Mouse (Mus musculus) midbrain, embryonic 12.5 days (tissue): ENCODE data around the gene Cmc1. TPM values are rescaled to one million over a fixed set of nuclear protein-coding genes. Genes with fewer than 3 reads are reported as not detected.
A peak's percentile ranks its signal among the peaks of the same experiment; 100 is the strongest.

Experiments
- ATAC-seq: fragments of 200-750 bp; cut with Nextera tagmentation; 2 replicates; pipeline ENCODE4 v1.8.0; 2017; ENCODE audit warnings: low read depth, moderate TSS enrichment, moderate library complexity; ENCODE audit not compliant: low FRiP score
- H3K27ac ChIP-seq: fragments of 300-500 bp; sonication (generic); replicated peaks from 2 replicates; pipeline ENCODE4 v1.5.1; 2016; ENCODE audit warnings: mild to moderate bottlenecking
- H3K27me3 ChIP-seq: fragments of 300-500 bp; sonication (generic); 2 replicates; pipeline ENCODE4 v1.6.1; 2016; ENCODE audit warnings: mild to moderate bottlenecking
- H3K36me3 ChIP-seq: fragments of 300-500 bp; sonication (generic); 2 replicates; pipeline ENCODE4 v1.6.1; 2016
- H3K4me1 ChIP-seq: fragments of 300-500 bp; sonication (generic); 2 replicates; pipeline ENCODE4 v1.6.1; 2016
- H3K4me2 ChIP-seq: fragments of 300-500 bp; sonication (generic); replicated peaks from 2 replicates; pipeline ENCODE4 v1.6.1; 2016; ENCODE audit warnings: mild to moderate bottlenecking, moderate library complexity
- H3K4me3 ChIP-seq: fragments of 300-500 bp; sonication (generic); 2 replicates; pipeline ENCODE4 v1.5.1; 2016; ENCODE audit warnings: mild to moderate bottlenecking
- H3K9ac ChIP-seq: fragments of 300-500 bp; sonication (generic); replicated peaks from 2 replicates; pipeline ENCODE4 v1.6.1; 2016; ENCODE audit warnings: mild to moderate bottlenecking, moderate library complexity
- H3K9me3 ChIP-seq: fragments of 300-500 bp; sonication (generic); 2 replicates; pipeline ENCODE4 v1.6.1; 2016; ENCODE audit warnings: mild to moderate bottlenecking
- WGBS: fragments of 180-500 bp; shearing (Covaris S2); methylation state at CpG from one replicate; pipeline ENCODE4 v1.1.7; 2016; 5-methylcytosine and 5-hydroxymethylcytosine counted together
- polyA plus RNA-seq: library from polyadenylated mRNA; unstranded; fragments of >200 nt; fragmentation: Nextera tagmentation; extraction: Ambion mirVana; gene quantifications from 2 replicates; pipeline ENCODE4 v1.2.1, GENCODE M21; 2016

Gene Cmc1
- polyA plus RNA-seq, 1 experiment from 2014 or later, result 45.0 TPM

DNA sequence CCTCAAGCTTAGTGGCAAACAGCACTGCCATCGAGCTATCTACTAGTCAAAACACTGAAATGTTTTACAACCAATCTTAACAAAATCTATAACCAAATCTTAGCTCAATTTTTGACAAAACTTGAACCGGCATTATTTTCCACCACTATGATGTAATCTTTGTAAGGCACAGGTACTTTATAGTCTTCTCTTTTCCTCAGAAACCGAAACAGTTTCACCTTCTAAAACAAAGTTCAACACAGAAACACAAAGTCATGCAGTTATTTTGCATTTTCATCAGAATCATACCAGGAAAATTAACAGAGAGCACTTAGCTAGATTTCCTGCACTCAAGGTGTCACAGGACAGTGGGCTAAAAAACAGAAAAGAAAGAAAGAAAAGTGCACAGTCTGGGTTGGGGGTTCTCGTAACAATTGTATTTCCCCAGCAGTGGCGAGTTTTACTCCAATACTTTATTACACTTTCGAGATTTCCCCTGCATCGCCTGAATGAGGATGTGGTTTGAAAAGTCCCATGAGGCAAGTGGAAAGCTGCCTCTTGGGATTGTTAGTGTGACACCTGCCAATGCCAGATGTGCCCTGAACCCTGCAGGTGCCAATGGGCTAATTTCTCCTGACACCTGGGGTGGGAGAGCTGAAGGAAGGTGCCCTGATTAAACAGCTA is 40.1 kb downstream of the Cmc1 start:
- Histone ChIP-seq H3K27ac (no peak overlapping the region), H3K27me3 (no peaks in the 10 kb centered on the region), H3K4me2 (no peak overlapping the region), H3K36me3 (no peaks in the 10 kb centered on the region), H3K9ac (no peak overlapping the region), H3K4me1 (peaks cover 7% of the 10 kb centered on the region; the same call in 1 of the 2 replicates), H3K4me3 (no peak overlapping the region), H3K9me3 (no peaks in the 10 kb centered on the region)
- ATAC-seq, result no peak
- 89% methylated on average over 7 of the region's 7 CpGs for WGBS

DNA sequence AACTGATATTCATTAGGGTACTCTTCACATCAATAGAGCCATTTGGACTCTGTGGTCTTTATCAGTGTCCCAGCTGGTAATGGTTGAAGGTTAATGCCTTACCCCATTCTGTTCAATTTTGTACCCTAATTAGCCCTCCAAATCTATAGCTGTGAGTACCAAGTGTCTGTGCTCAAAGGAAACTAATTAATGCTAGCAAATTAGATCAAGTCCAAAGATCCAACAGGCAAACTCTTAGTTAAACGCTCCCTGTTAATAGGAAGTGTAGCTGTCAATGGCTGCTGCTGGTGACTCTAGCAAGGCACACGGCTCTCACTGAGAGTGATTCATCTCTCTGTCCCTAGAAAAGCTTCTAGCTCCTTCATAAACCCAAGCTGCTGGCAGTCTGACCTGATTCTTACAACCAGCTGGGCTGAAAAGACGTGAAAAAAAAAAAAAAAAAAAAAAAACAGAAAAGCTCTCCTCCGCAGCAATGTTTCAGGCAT is 41.4 kb downstream of the Cmc1 start:
- H3K4me1 ChIP-seq, result peaks cover 7% of the 10 kb centered on the region; the same call in 1 of the 2 replicates
- H3K9me3 ChIP-seq, result no peaks in the 10 kb centered on the region
- H3K4me3 ChIP-seq, result no peak overlapping the region
- H3K27me3 ChIP-seq, result no peaks in the 10 kb centered on the region
- no peak overlapping the region for H3K4me2 ChIP-seq
- no peak overlapping the region for H3K9ac ChIP-seq
- H3K36me3 ChIP-seq, result no peaks in the 10 kb centered on the region
- WGBS, result 44% methylated on average over 4 of the region's 4 CpGs
- H3K27ac ChIP-seq, result no peak overlapping the region
- peak; percentile 47; the same call in 1 of the 2 replicates for ATAC-seq

- Histone ChIP-seq H3K9me3 (no peaks in the 10 kb centered on the region), H3K27ac (no peak overlapping the region), H3K36me3 (no peaks in the 10 kb centered on the region), H3K4me3 (no peak overlapping the region), H3K4me1 (0 out of 2 replicates have a peak, but pooled peaks cover 6% of the 10 kb centered on the region), H3K4me2 (no peak overlapping the region), H3K9ac (no peak overlapping the region), H3K27me3 (no peaks in the 10 kb centered on the region)
- no peak for ATAC-seq
- WGBS, result 91% methylated on average over 2 of the region's 2 CpGs
Observed at GRCm38 (mm10) chr9:118101802-118102201, 48.2 kb downstream of the Cmc1 start.

- no peaks in the 10 kb centered on the region for H3K27me3 ChIP-seq
- no peak overlapping the region for H3K4me2 ChIP-seq
- no peak overlapping the region for H3K27ac ChIP-seq
- no peaks in the 10 kb centered on the region for H3K9me3 ChIP-seq
- no peak overlapping the region for H3K4me3 ChIP-seq
- no peaks in the 10 kb centered on the region for H3K36me3 ChIP-seq
- H3K9ac ChIP-seq, result no peak overlapping the region
- 93% methylated on average over 2 of the region's 2 CpGs for WGBS
- no peak for ATAC-seq
- H3K4me1 ChIP-seq, result 0 out of 2 replicates have a peak, but pooled peaks cover 2% of the 10 kb centered on the region
Observed at GRCm38 (mm10) chr9:118100484-118100883, 49.5 kb downstream of the Cmc1 start.

DNA sequence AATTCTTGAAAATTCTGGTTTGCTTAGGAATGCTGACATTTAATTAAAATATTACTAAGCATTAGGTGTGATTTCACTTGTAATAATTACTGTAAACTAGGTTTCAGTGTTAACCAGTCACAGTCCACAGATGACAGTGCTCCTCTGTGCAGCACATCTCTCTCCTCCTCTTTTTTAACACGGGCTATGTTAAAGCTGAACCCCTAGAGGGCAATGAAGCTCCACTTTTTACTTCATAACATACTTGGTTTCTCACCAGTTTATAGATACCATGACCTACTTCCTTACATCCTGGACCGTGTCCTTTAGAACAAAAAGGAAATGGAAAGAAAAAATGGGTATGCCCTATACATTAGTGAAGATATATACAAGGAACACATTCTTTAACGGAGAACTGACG is 50.6 kb downstream of the Cmc1 start:
- H3K9me3 ChIP-seq, result no peaks in the 10 kb centered on the region
- WGBS, result 66% methylated on average over 4 of the region's 4 CpGs
- no peak overlapping the region for H3K4me3 ChIP-seq
- H3K4me1 ChIP-seq, result 0 out of 2 replicates have a peak, but pooled peaks cover 2% of the 10 kb centered on the region
- ATAC-seq, result no peak
- H3K27me3 ChIP-seq, result no peaks in the 10 kb centered on the region
- H3K4me2 ChIP-seq, result no peak overlapping the region
- H3K36me3 ChIP-seq, result no peaks in the 10 kb centered on the region
- no peak overlapping the region for H3K27ac ChIP-seq
- no peak overlapping the region for H3K9ac ChIP-seq

DNA sequence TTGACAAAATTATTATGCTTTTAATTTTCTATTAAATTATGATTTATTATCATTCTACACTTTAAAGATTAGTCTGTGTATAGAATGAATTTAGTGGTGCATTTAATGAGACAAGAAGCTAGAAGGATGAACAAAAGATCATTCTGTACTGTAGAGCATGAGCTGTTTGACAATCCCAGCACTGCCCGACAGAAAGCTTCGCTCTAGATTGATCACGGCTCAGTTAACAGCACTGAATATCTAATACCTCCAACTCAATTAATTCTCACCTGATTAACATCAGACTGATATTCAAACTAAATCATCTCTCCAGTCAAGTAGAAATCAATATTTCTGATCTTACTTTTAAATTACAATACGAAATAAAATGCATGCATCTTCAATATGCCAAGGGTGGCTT is 66.1 kb downstream of the Cmc1 start:
- Histone ChIP-seq H3K4me2 (no peak overlapping the region), H3K27ac (no peak overlapping the region)
- WGBS, result 71% methylated on average over 4 of the region's 4 CpGs

GRCm38 (mm10) chr9:118082575-118083431 is 67.2 kb downstream of the Cmc1 start:
- no peak for ATAC-seq
- Histone ChIP-seq H3K9ac (no peak overlapping the region; the same call in 1 of the 2 replicates), H3K4me2 (peak overlapping the region; percentile 35), H3K36me3 (no peaks in the 10 kb centered on the region), H3K9me3 (no peaks in the 10 kb centered on the region), H3K27me3 (no peaks in the 10 kb centered on the region), H3K27ac (no peak overlapping the region), H3K4me1 (peaks cover 9% of the 10 kb centered on the region; the same call in 1 of the 2 replicates), H3K4me3 (no peak overlapping the region)
- 44% methylated on average over 22 of the region's 22 CpGs for WGBS

More for the DNA sequence above, 66.1 kb downstream of the Cmc1 start:
- H3K9me3 ChIP-seq, result no peaks in the 10 kb centered on the region
- ATAC-seq, result no peak
- H3K4me1 ChIP-seq, result peaks cover 9% of the 10 kb centered on the region; the same call in 1 of the 2 replicates
- H3K27me3 ChIP-seq, result no peaks in the 10 kb centered on the region
- H3K9ac ChIP-seq, result no peak overlapping the region
- H3K36me3 ChIP-seq, result no peaks in the 10 kb centered on the region
- no peak overlapping the region for H3K4me3 ChIP-seq

GRCm38 (mm10) chr9:118073358-118073757 is 76.6 kb downstream of the Cmc1 start:
- H3K27me3 ChIP-seq, result no peaks in the 10 kb centered on the region
- no peak overlapping the region for H3K4me3 ChIP-seq
- no peak overlapping the region for H3K27ac ChIP-seq
- H3K4me2 ChIP-seq, result no peak overlapping the region
- WGBS, result 95% methylated on average over 3 of the region's 3 CpGs
- H3K9me3 ChIP-seq, result no peaks in the 10 kb centered on the region
- no peak overlapping the region for H3K9ac ChIP-seq
- peaks cover 14% of the 10 kb centered on the region for H3K36me3 ChIP-seq
- ATAC-seq, result no peak
- no peaks in the 10 kb centered on the region for H3K4me1 ChIP-seq

- Histone ChIP-seq H3K27me3 (no peaks in the 10 kb centered on the region), H3K9ac (no peak overlapping the region), H3K27ac (no peak overlapping the region), H3K4me3 (no peak overlapping the region), H3K4me2 (no peak overlapping the region), H3K36me3 (peaks cover 14% of the 10 kb centered on the region), H3K4me1 (no peaks in the 10 kb centered on the region), H3K9me3 (no peaks in the 10 kb centered on the region)
- ATAC-seq, result no peak
- WGBS, result 89% methylated on average over 5 of the region's 5 CpGs
Observed at GRCm38 (mm10) chr9:118072101-118072500, 77.9 kb downstream of the Cmc1 start.

GRCm38 (mm10) chr9:118071337-118071736 is 78.6 kb downstream of the Cmc1 start:
- WGBS, result 78% methylated on average over 3 of the region's 3 CpGs
- Histone ChIP-seq H3K4me2 (no peak overlapping the region), H3K9me3 (no peaks in the 10 kb centered on the region), H3K4me1 (no peaks in the 10 kb centered on the region), H3K9ac (no peak overlapping the region), H3K4me3 (no peak overlapping the region), H3K27me3 (no peaks in the 10 kb centered on the region), H3K36me3 (peaks cover 19% of the 10 kb centered on the region), H3K27ac (no peak overlapping the region)
- no peak for ATAC-seq

GRCm38 (mm10) chr9:118070442-118070841 is 79.5 kb downstream of the Cmc1 start:
- H3K27me3 ChIP-seq, result no peaks in the 10 kb centered on the region
- H3K36me3 ChIP-seq, result peaks cover 24% of the 10 kb centered on the region
- H3K27ac ChIP-seq, result no peak overlapping the region
- no peak overlapping the region for H3K4me2 ChIP-seq
- WGBS, result 95% methylated on average over 6 of the region's 6 CpGs
- H3K9me3 ChIP-seq, result no peaks in the 10 kb centered on the region
- H3K4me1 ChIP-seq, result no peaks in the 10 kb centered on the region
- ATAC-seq, result no peak
- H3K9ac ChIP-seq, result no peak overlapping the region
- H3K4me3 ChIP-seq, result no peak overlapping the region

DNA sequence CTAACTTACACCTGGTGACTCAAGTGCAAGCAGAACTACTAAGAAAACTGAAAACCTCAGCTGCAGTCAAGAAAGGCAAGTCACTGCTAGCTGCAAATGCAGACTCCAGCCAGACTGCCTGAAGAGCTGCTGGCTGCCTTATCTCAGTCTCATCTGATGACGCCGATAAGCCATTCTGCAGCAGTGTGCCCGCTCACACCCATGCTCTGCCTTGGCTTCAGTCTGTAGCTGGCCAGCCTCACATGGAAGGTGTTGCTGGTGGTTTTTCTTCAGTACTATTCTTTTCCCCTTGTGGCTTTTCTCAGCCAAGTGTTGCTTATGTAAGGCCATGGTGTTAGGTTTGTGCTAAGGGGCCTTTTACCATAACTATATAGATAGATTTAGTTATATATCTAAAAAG is 90.9 kb downstream of the Cmc1 start:
- Histone ChIP-seq H3K4me2 (no peak overlapping the region), H3K4me1 (no peaks in the 10 kb centered on the region), H3K27me3 (no peaks in the 10 kb centered on the region), H3K9ac (no peak overlapping the region), H3K27ac (no peak overlapping the region), H3K4me3 (no peak overlapping the region), H3K9me3 (no peaks in the 10 kb centered on the region), H3K36me3 (peaks cover 28% of the 10 kb centered on the region)
- 96% methylated on average over 3 of the region's 3 CpGs for WGBS
- ATAC-seq, result no peak
